Comparison of ENCODE assay signal across 11 mouse cellular contexts in genomic region chr5:135042105-135042788, GRCm38 (mm10). TPM values are rescaled to one million over a fixed set of nuclear protein-coding genes. Genes with fewer than 3 reads are reported as not detected.
A peak's percentile ranks its signal among the peaks of the same experiment; 100 is the strongest.
DNase-seq lines count a peak whose midpoint lies in the region; ATAC-seq and TF ChIP-seq lines count a peak whose summit lies in the region.
"Had no signal": no experiment of that assay in that cellular context is flagged by ENCODE, and none has a peak within 500 bp of the region (broad histone marks: within the 10 kb centered on the region; RNA-seq: fewer than 3 reads in every experiment).

No protein-coding gene starts in this region.

- H3K27me3 ChIP-seq in kidney, postnatal 0 days (ENCODE audit: insufficient read depth, low read length) = no peaks in the 10 kb centered on the region
- H3K27me3 ChIP-seq in limb, embryonic 11.5 days (ENCODE audit: control insufficient read depth, insufficient read depth, low read length) = no peaks in the 10 kb centered on the region
- H3K27me3 ChIP-seq in stomach, embryonic 15.5 days (replicated peaks) = no peaks in the 10 kb centered on the region
- H3K27me3 ChIP-seq: embryonic facial prominence, embryonic 12.5 days had no signal

- H3K27ac ChIP-seq in kidney, postnatal 0 days = no peak overlapping the region
- no peak overlapping the region for H3K27ac ChIP-seq in limb, embryonic 11.5 days (replicated peaks; ENCODE audit: low read depth, low read length)
- no peak overlapping the region for H3K27ac ChIP-seq in stomach, embryonic 15.5 days
- H3K27ac ChIP-seq in gastrocnemius, adult 2 months = no peak overlapping the region
- H3K27ac ChIP-seq: embryonic facial prominence, embryonic 12.5 days had no signal

- intact Hi-C loops in gastrocnemius, adult 2 months (cut with DNase I) = no loop called here

- peaks cover 11% of the 10 kb centered on the region; the same call in 1 of the 2 replicates for H3K36me3 ChIP-seq in kidney, postnatal 0 days (ENCODE audit: insufficient read depth, low read length)
- no peaks in the 10 kb centered on the region for H3K36me3 ChIP-seq in limb, embryonic 11.5 days (ENCODE audit: control insufficient read depth, insufficient read depth, low read length)
- H3K36me3 ChIP-seq in stomach, embryonic 15.5 days = peaks cover 25% of the 10 kb centered on the region

- DNase-seq in cerebellum, postnatal 10 days = peak; percentile 33 to 34
- DNase-seq in cerebellum, postnatal 4 days (ENCODE audit: low spot score in 2 of 2) = no peak
- DNase-seq in kidney, postnatal 0 days (ENCODE audit: low spot score) = no peak
- no peak for DNase-seq in kidney, postnatal 14 days
- DNase-seq in limb, embryonic 11.5 days (ENCODE audit: low spot score) = no peak
- no peak for DNase-seq in adrenal gland, postnatal 36 days
- no peak for DNase-seq in gastrocnemius, adult 2 months
- DNase-seq: heart, postnatal 10 days; lung, adult 2 months had no signal

- no peak overlapping the region for H3K4me3 ChIP-seq in kidney, postnatal 0 days (replicated peaks; ENCODE audit: low read depth, low read length)
- H3K4me3 ChIP-seq in limb, embryonic 11.5 days (ENCODE audit: low read depth, low read length) = no peak overlapping the region
- peak overlapping the region; percentile 8 for H3K4me3 ChIP-seq in stomach, embryonic 15.5 days (replicated peaks)
- H3K4me3 ChIP-seq in gastrocnemius, adult 2 months = no peak overlapping the region
- H3K4me3 ChIP-seq: embryonic facial prominence, embryonic 12.5 days had no signal

- H3K9ac ChIP-seq in kidney, postnatal 0 days (ENCODE audit: low read depth, low read length) = no peak overlapping the region
- no peak overlapping the region for H3K9ac ChIP-seq in limb, embryonic 11.5 days (ENCODE audit: low read length)
- no peak overlapping the region for H3K9ac ChIP-seq in stomach, embryonic 15.5 days
- H3K9ac ChIP-seq: embryonic facial prominence, embryonic 12.5 days had no signal

- ATAC-seq in kidney, postnatal 0 days (replicated peaks; ENCODE audit: low FRiP score, low read depth) = peak; percentile 65
- ATAC-seq in limb, embryonic 11.5 days (ENCODE audit: insufficient number of reproducible peaks, low FRiP score, low TSS enrichment, low read depth) = peak; percentile 29; the same call in 1 of the 2 replicates
- ATAC-seq in stomach, embryonic 15.5 days (ENCODE audit: insufficient read depth, low FRiP score, low read depth) = peak; percentile 56

- no peaks in the 10 kb centered on the region for H3K9me3 ChIP-seq in kidney, postnatal 0 days (replicated peaks; ENCODE audit: low read length)
- no peaks in the 10 kb centered on the region for H3K9me3 ChIP-seq in limb, embryonic 11.5 days (ENCODE audit: control insufficient read depth, low read length)
- H3K9me3 ChIP-seq in stomach, embryonic 15.5 days = no peaks in the 10 kb centered on the region
- H3K9me3 ChIP-seq: embryonic facial prominence, embryonic 12.5 days had no signal

- H3K4me2 ChIP-seq in kidney, postnatal 0 days (ENCODE audit: low read length) = no peak overlapping the region
- H3K4me2 ChIP-seq in limb, embryonic 11.5 days (ENCODE audit: low read depth, severe bottlenecking) = no peak overlapping the region
- peak overlapping the region; percentile 36 for H3K4me2 ChIP-seq in stomach, embryonic 15.5 days
- H3K4me2 ChIP-seq: embryonic facial prominence, embryonic 12.5 days had no signal

- no peaks in the 10 kb centered on the region for H3K4me1 ChIP-seq in kidney, postnatal 0 days (replicated peaks; ENCODE audit: insufficient read depth, low read length)
- H3K4me1 ChIP-seq in limb, embryonic 11.5 days (ENCODE audit: control insufficient read depth, insufficient read depth, low read length) = no peaks in the 10 kb centered on the region
- H3K4me1 ChIP-seq in stomach, embryonic 15.5 days = 0 out of 2 replicates have a peak, but pooled peaks cover 10% of the 10 kb centered on the region

- no peak for TF ChIP-seq CTCF in kidney, postnatal 0 days (IDR thresholded peaks at IDR 0.05; ENCODE audit: low read depth)
- no peak for TF ChIP-seq CTCF in gastrocnemius, adult 2 months (IDR thresholded peaks at IDR 0.05)

- 47% methylated on average over 21 of the region's 21 CpGs for WGBS in kidney, postnatal 0 days
- 24% methylated on average over 21 of the region's 21 CpGs for WGBS in limb, embryonic 11.5 days
- WGBS in stomach, embryonic 15.5 days = 42% methylated on average over 21 of the region's 21 CpGs

RNA-seq across cellular contexts. Expression of gene Stx1a, which starts 19.0 kb away (rescaled TPM):
- 6.6 and 9.0 TPM in 2 replicates for polyA plus RNA-seq in kidney, postnatal 0 days (2015; fragmentation: Nextera tagmentation; extraction: Ambion mirVana)
- polyA plus RNA-seq in limb, embryonic 11.5 days (2014; fragmentation: Nextera tagmentation; extraction: Ambion mirVana) = 8.2 and 10.2 TPM in 2 replicates
- polyA plus RNA-seq in stomach, embryonic 15.5 days (2015; fragmentation: Nextera tagmentation; extraction: Ambion mirVana) = 11.8 and 12.3 TPM in 2 replicates
- total RNA-seq in adrenal gland, postnatal 36 days (2021) = 1 to 10 TPM; 6.8 to 7.7 TPM
- 1 to 10 TPM in 1 of 2 experiments, under 1 TPM in 1; 0.64 to 1.3 TPM for total RNA-seq in gastrocnemius, adult 2 months (2021)

RNA-seq across cellular contexts. Expression of gene Dnajc30, which starts 21.8 kb away (rescaled TPM):
- polyA plus RNA-seq in kidney, postnatal 0 days (2015; fragmentation: Nextera tagmentation; extraction: Ambion mirVana) = 42.4 and 42.6 TPM in 2 replicates
- polyA plus RNA-seq in limb, embryonic 11.5 days (2014; fragmentation: Nextera tagmentation; extraction: Ambion mirVana) = 33.3 and 34.1 TPM in 2 replicates
- polyA plus RNA-seq in stomach, embryonic 15.5 days (2015; fragmentation: Nextera tagmentation; extraction: Ambion mirVana) = 28.9 and 33.5 TPM in 2 replicates
- total RNA-seq in adrenal gland, postnatal 36 days (2021) = 10 to 100 TPM; 28.1 to 34.6 TPM
- total RNA-seq in gastrocnemius, adult 2 months (2021) = 10 to 100 TPM; 25.0 to 30.2 TPM

RNA-seq across cellular contexts. Expression of gene Bud23, which starts 22.5 kb away (rescaled TPM):
- polyA plus RNA-seq in kidney, postnatal 0 days (2015; fragmentation: Nextera tagmentation; extraction: Ambion mirVana) = 80.4 and 85.2 TPM in 2 replicates
- 156 and 157 TPM in 2 replicates for polyA plus RNA-seq in limb, embryonic 11.5 days (2014; fragmentation: Nextera tagmentation; extraction: Ambion mirVana)
- 98.6 and 112 TPM in 2 replicates for polyA plus RNA-seq in stomach, embryonic 15.5 days (2015; fragmentation: Nextera tagmentation; extraction: Ambion mirVana)
- total RNA-seq in adrenal gland, postnatal 36 days (2021) = 10 to 100 TPM; 51.7 to 57.7 TPM
- total RNA-seq in gastrocnemius, adult 2 months (2021) = 10 to 100 TPM; 25.8 to 26.2 TPM

RNA-seq across cellular contexts. Expression of gene Abhd11, which starts 33.3 kb away (rescaled TPM):
- 93.7 and 94.5 TPM in 2 replicates for polyA plus RNA-seq in kidney, postnatal 0 days (2015; fragmentation: Nextera tagmentation; extraction: Ambion mirVana)
- 27.8 and 28.5 TPM in 2 replicates for polyA plus RNA-seq in limb, embryonic 11.5 days (2014; fragmentation: Nextera tagmentation; extraction: Ambion mirVana)
- 70.9 and 78.9 TPM in 2 replicates for polyA plus RNA-seq in stomach, embryonic 15.5 days (2015; fragmentation: Nextera tagmentation; extraction: Ambion mirVana)
- 10 to 100 TPM; 45.4 to 55.3 TPM for total RNA-seq in adrenal gland, postnatal 36 days (2021)
- total RNA-seq in gastrocnemius, adult 2 months (2021) = 10 to 100 TPM; 45.5 to 56.8 TPM

RNA-seq across cellular contexts. Expression of gene Vps37d, which starts 35.8 kb away (rescaled TPM):
- polyA plus RNA-seq in kidney, postnatal 0 days (2015; fragmentation: Nextera tagmentation; extraction: Ambion mirVana) = 9.9 and 12.5 TPM in 2 replicates
- polyA plus RNA-seq in limb, embryonic 11.5 days (2014; fragmentation: Nextera tagmentation; extraction: Ambion mirVana) = 10.0 and 10.7 TPM in 2 replicates
- 7.3 and 7.6 TPM in 2 replicates for polyA plus RNA-seq in stomach, embryonic 15.5 days (2015; fragmentation: Nextera tagmentation; extraction: Ambion mirVana)
- 1 to 10 TPM; 1.8 to 3.7 TPM for total RNA-seq in adrenal gland, postnatal 36 days (2021)
- total RNA-seq in gastrocnemius, adult 2 months (2021) = under 1 TPM; 0.33 TPM

Comparison
In these comparisons a context has a peak if more than half of its experiments do, and no peak if none do; other contexts are left out.
1. DNase-seq: peak in cerebellum, postnatal 10 days (2 of 2); none in cerebellum, postnatal 4 days (0 of 2), kidney, postnatal 0 days (single experiment), kidney, postnatal 14 days (single experiment), limb, embryonic 11.5 days (single experiment), adrenal gland, postnatal 36 days (0 of 2) and gastrocnemius, adult 2 months (single experiment).
2. Peak in every context shown above with its lines, with median percentiles within 50 percentile points of each other: ATAC-seq.